Mouse (Mus musculus) erythroblast, embryonic 14.5 days (primary cell): Measurements from ENCODE around the gene Anxa6.

ENCODE experiments used
- GATA1 ChIP-seq: IDR thresholded peaks from 2 replicates; pipeline ENCODE4 v1.6.1; 2012; ENCODE audit warnings: low read length, inconsistent platforms, mixed read lengths
- TAL1 ChIP-seq: IDR thresholded peaks from 3 replicates; pipeline ENCODE4 v1.6.1; 2012; ENCODE audit warnings: low read length, inconsistent platforms, mixed read lengths

DNA sequence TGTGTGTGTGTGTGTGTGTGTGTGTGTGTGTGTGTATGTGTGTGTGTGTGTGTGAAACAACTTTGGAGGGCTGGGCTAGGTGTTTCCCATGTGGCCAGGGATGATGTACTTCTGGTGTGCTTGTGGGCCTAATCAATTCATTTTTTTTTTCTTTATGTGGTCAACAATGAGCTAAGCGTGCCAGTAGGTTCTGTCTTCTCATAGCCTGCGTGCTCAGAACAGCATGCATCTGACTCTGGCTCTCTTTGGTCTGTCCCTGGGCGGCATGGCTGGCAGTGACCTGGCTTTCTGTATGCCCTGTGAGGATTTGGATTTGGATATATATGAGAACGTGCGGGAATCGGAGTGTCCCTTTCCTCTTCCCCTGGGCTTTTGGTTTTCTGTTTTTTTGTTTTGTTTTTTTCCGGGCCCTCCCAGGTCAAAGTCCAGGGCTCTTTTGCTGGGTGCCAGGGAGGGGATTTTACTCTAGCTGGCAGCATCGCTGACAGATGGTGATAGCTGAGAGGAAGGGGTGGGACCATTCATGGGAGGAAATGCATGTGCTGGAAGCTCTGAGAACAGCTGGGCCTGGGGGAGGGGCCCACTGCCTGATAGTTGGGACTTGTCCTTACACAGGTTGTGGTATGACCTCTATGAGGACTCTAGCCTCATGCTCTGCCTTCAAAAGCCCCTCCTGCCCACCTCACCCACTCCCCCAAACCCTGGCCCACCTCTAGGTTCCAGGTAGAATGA lies 59.6 kb downstream of the Anxa6 start:
- no peak for TF ChIP-seq TAL1
- TF ChIP-seq GATA1: no peak
